Mouse (Mus musculus): ENCODE data around the gene Rab17.
A peak's percentile ranks its signal among the peaks of the same experiment; 100 is the strongest.

Rab17 gene

DNA sequence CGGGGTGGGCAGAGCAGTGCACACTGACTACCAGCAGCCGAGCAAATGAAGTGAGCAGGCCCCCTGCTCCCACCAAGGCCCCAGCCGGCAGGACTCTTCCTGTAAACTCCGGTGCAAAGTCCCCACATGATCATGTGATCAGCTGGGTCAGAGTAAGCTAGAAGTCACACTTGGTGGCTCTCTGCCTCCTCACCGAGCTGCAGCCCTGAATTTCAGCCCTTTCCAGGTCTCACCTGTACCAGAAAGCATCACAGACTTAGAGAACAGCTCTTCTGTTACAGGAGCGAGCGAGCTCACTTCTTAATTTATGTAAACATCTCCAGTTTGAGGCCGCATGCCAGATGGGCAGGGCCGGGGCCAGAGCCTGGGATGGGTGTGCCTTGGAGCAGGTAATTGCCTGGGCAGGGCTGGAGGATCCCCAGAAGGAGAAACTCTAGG is at the start of gene Rab17:
Gene Rab17, minus strand, starts transcription at position 315 of the 438 bp plus-strand sequence.
- DNase-seq (ENCODE audit: low read depth, low spot score) = no peak

DNA sequence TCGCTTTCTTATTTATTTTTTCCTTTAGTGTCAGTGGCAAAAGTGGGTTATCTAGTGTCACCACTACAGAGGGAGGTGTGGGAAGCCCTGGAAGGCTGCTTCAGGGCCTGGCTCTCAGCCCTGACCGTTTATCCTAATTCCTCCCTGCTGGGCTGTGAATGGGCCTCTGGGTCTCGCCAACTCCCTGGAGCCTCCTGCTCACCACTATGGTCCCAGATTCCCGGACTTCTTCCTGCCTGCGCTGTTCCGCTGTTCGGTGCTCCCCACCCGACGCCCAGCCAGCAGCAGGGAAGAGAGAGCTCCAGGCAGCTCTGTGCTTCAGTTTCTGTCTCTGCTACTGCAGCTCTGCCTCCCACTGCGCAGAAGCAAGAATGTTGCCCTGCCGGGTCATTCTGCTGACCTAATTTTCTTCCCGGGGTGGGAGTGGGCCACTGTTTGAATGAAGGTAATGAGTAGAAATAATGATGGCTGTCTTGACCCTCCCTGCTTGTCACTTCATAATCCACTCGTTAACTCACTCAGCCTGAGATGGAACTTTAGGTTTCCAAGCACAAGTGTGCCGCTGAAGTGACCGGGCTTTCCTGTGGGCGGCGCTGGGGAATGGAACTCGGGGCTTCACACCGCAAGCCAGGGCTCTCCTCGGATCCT is 47.8 kb upstream of the Rab17 start:
- no peak for DNase-seq (ENCODE audit: low read depth, low spot score)

DNA sequence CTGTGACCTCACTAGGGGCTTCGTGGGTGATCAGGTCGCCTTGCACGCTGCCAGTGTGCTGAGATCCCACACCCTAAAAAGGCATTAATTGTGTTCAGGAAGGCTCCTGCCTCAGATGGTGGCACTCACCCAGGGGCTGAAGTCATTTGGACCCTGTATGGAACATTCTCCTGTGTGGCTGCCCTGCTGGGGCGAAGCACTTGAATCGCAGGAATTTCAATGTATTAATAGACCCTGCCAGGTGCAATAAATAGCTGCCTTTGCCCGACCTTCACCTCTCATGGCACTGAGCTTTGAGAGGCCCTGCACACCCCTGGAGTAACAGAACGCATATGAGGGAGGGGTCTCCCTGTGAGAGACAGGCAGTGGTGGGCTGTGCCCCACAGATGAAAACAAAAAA is 46.1 kb upstream of the Rab17 start:
- DNase-seq (ENCODE audit: low read depth, low spot score) = no peak

DNA sequence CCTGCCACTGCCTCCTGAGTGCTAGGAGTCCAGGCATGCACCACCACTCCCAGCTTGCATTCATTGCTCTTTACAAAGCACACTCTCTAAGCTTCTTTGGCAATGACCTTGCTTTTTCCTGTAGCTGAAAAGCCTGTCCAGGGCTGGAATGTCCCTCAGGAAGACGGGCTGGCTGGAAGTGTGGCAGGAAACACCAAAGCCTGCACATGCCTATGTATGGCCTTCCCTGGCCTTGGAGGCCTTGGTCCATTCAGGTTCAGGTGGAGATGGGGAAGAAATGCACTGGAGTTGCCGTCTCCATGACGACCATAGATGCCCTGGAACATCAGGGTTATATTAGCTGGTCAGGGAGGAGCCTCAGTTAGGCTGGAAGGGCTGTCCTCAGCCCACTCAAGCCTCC is 44.3 kb upstream of the Rab17 start:
- DNase-seq (ENCODE audit: low read depth, low spot score) = no peak

DNA sequence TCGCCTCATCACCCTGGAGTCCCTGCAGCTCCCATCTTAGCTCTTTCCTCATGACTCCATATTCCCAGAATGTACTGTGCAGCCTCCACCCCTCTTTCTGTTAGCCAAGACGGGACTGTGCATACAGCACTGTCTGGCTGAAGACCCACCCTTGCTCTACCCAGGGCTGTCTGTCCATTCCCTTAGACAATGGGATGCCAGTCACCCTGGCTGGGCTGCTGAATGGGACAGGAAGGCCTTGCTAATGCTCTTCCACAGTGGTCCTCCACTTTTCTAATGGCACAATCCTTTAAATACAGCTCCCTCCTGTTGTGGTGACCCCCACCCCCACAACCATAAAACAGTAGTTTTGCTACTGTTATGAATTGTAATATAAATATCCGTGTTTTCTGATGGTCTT is 41.9 kb upstream of the Rab17 start:
- no peak for DNase-seq (ENCODE audit: low read depth, low spot score)

GRCm38 (mm10) chr1:91010716-91011115 is 41.3 kb upstream of the Rab17 start:
- DNase-seq (ENCODE audit: low read depth, low spot score) = no peak

DNA sequence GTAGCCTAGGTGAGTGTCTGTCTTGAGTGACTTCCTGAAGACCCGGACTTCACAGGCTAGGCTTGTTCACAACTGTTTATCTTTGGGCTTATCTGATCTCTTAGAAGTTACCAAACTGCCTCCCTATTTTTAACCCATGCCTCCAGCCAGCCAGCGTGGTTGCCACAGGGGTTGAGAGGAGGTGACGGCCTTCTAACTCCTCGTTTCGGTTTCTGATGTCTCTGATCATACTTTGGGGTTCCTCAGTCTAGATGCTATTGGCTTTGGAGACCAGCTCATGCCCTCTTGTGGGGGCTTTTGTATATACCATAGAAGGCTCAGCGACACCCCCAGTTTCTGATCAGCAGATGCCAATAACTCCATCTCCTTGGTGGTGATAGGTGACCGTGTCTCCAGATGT is 40.8 kb upstream of the Rab17 start:
- DNase-seq (ENCODE audit: low read depth, low spot score) = no peak

- DNase-seq (ENCODE audit: low read depth, low spot score) = no peak
Observed at GRCm38 (mm10) chr1:91009266-91009665, 39.8 kb upstream of the Rab17 start.

- DNase-seq (ENCODE audit: low read depth, low spot score) = no peak
Observed at GRCm38 (mm10) chr1:91008746-91009145, 39.3 kb upstream of the Rab17 start.

DNA sequence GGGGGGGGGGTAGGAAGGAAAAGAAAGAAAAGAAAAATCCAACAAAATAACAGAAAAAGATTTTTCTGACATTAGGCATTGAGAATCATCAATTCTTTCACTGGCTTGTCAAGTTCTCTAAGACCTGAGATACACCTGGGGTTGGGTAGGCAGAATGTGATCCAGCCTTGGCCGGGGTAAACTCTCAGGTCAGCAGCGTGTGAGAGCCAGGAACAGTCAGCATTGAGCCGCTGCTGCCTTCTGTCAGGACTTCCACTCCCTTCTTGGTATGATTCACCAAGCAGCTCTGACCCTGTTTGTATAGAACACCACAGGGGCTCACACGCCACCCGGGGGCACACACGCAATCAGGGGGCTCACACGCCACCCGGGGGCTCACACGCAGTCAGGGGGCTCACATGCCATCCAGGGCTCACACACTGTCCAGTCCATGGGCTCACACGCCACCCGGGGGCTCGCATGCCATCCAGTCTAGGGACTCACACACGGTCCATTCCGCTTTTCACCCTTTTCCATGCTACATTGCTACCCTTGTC is 38.8 kb upstream of the Rab17 start:
- no peak for DNase-seq (ENCODE audit: low read depth, low spot score)

- no peak for DNase-seq (ENCODE audit: low read depth, low spot score)
Observed at GRCm38 (mm10) chr1:91006708-91007107, 37.2 kb upstream of the Rab17 start.

GRCm38 (mm10) chr1:91006037-91006436 is 36.6 kb upstream of the Rab17 start:
- no peak for DNase-seq (ENCODE audit: low read depth, low spot score)

DNA sequence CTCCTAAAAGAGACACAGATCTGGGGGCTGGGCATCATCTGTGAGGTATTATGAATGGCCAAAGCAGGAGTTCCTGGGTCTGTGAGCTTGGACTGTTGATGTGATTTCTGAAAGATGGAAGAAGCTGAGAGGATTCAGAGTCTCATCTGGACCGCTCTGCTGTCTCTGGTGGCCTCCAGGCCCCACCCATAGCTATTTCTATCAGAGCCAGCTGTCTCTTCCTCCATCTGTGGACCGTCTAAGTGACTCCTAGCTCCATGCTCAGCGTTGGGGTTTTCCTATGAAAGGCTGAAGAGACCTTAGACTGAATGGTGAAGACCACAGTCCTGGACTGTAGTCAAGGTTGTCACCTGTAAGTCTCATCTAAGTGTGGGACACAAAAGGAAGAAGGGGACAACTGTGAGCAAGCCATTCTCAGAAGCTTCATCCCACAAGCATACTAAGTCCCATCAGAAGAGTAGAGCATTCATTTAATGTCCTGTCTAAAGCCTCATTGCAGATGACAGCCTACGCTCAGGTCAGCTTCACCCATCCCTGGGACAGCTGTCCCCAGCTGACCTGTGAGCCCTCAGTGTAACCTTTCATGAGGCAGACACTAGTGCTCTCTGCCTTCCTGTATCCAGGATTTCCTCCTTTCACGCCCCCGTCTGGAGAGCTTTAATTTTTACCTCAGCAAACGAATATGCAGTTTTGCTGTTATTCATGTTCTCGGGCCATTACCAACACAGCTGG is 34.2 kb upstream of the Rab17 start:
- no peak for DNase-seq (ENCODE audit: low read depth, low spot score)

GRCm38 (mm10) chr1:91002641-91003040 is 33.2 kb upstream of the Rab17 start:
- no peak for DNase-seq (ENCODE audit: low read depth, low spot score)

DNA sequence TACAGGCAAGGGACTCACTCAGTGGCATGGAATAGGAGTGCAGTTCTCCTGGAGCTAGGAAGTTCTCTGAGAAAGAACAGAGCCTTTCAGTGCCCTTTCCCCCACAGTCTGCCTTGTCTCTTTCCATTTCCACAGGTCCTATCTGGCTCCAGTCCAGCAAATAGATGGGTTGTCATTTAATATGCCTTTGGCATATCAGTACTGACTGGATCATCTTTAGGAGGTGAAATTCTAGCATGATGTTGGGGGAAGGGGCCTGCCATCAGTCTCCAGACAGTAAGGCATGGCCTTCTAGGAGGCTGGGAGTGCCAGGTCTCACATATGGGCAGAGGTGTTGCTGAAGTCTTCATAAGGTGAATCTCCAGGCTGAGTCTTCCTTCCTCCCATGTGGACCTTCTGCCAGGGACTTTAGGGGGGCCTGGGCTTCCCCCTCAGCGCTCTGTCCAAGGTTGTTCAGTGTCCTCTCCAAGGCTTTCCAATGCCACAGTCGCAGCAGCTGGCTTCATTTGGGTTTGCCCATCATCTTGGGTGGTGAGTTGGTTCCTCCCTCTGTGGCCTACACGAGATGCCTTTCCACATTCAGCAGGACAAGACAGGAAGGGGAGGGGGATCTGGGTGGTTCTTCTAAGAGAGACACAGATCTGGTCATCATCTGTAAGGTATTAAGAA is 32.5 kb upstream of the Rab17 start:
- DNase-seq (ENCODE audit: low read depth, low spot score) = no peak

DNA sequence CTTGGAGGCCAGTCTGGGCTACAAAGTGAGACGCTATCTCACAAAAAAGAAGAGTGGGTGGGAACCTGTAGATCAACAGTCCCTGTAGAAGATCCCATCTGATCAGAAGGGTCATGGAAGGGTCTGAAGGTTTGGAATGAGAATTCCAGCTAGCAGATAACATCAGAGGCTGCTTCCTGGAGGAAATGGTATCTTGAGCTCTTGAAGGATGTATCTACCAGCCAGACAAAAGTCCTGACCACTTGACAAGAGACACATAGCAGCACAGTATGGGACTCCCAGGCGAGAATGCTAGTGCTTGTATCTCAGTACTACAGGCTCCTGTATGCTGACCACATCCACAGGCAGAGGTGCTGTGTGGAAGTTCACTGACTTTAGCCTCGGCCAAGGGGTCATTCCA is 31.6 kb upstream of the Rab17 start:
- DNase-seq (ENCODE audit: low read depth, low spot score) = no peak

DNA sequence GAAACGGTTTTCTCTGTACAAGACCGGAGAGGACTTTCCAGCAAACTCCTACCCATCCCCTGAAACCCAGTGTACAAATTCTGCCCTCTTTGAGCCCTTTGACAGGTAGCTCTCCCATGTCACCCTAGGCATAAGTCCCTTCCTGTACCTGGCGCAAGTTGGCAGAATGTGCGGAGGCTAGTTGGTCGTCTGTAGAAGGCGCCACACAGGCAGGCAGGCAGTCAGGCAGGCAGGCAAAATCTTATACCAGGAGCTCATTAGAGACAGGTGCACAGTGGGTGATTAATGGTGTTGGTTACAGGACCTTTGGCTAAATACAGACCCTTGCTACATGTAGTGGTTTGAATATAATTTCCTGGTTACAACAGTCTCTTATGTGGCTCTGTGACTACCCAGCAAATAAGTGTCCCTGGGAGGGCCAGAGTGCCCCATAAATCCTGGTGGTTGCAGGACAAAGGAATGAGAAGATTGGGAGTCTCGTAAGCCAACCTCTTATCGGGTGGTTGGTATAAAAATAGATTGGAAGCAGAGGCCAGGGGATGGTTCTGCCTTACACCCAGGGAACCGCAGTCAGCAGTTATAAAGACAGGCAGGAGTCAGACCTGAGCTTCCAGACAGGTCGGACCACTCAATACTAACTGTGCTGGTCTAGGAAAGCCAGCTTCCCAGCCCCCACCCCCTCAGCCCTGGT is 30.6 kb upstream of the Rab17 start:
- DNase-seq (ENCODE audit: low read depth, low spot score) = no peak

- peak; percentile 29 for DNase-seq (ENCODE audit: low read depth, low spot score)
Observed at GRCm38 (mm10) chr1:90998891-90999611, 29.6 kb upstream of the Rab17 start.

DNA sequence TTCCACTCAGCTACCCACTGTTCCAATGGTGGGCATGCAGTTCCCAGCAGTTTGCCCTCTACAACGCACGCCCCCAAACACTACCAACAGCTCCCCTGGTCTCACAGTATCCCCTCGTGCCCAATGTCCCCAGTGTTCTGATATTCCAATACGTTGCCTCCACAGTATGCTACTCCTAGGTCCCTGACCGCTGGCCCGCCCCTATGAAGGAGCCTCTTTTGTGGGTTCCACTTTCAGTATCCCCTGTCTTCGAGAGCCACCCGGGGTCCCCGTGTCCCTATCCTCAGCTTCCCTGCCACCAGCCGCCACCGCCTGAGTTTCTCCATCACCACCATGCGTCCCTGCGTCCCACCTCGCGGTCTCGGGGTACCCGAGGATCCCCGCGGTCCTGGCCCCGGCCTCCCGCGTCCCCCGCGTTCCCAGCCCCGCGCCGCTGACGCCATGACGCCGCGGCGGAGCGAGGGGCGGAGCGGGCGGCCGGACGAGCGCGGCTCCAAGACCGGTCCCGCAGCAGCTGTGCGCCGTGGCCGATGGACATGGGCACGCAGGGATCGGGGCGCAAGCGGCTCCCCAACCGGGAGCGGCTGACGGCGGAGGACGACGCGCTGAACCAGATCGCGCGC is 28.9 kb upstream of the Rab17 start, which contains the start of gene Lrrfip1:
Gene Lrrfip1, plus strand, starts transcription at position 470 of the 623 bp plus-strand sequence.
- DNase-seq (ENCODE audit: low read depth, low spot score) = peak; percentile 31

DNA sequence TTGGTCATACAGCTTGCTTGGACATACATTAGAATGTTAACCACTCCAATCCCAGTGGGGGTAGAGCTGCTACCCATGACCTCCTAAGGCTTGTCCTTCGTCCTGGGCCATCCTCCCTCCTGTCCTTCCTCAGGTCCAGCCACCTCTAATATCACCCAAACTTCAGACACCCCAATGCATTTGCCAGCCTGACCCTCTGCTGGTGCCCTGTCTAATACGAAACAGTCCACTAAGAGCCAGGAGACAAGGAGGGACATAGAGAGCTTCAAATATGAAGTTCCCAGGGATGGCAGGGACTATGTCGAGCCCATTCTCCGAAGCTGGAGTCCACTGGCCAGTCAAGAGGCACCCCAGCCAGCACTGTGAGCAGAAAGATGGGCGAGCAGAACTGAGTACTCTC is 28.2 kb upstream of the Rab17 start:
- DNase-seq (ENCODE audit: low read depth, low spot score) = no peak

- no peak for DNase-seq (ENCODE audit: low read depth, low spot score)
Observed at GRCm38 (mm10) chr1:90997136-90997535, 27.7 kb upstream of the Rab17 start.

Data from forelimb bud, embryonic 11.5 days (tissue).